Mouse (Mus musculus) embryonic facial prominence, embryonic 13.5 days (tissue): ENCODE results near the gene Tbcd. TPM values are rescaled to one million over a fixed set of nuclear protein-coding genes. Genes with fewer than 3 reads are reported as not detected.
A peak's percentile ranks its signal among the peaks of the same experiment; 100 is the strongest.

ENCODE experiments used
- ATAC-seq: fragments of 200-750 bp; cut with Nextera tagmentation; 2 replicates; pipeline ENCODE4 v1.8.0; 2017; ENCODE audit warnings: low read depth; ENCODE audit not compliant: insufficient number of reproducible peaks, insufficient read depth, low FRiP score, low TSS enrichment
- H3K27ac ChIP-seq: fragments of 300-500 bp; sonication (generic); 2 replicates; pipeline ENCODE4 v1.5.1; 2015; ENCODE audit warnings: moderate library complexity, mild to moderate bottlenecking, inconsistent platforms
- H3K27me3 ChIP-seq: fragments of 300-500 bp; sonication (generic); 2 replicates; pipeline ENCODE4 v1.6.1; 2015; ENCODE audit warnings: mild to moderate bottlenecking, inconsistent platforms
- H3K36me3 ChIP-seq: fragments of 300-500 bp; sonication (generic); 2 replicates; pipeline ENCODE4 v1.6.1; 2015; ENCODE audit warnings: mild to moderate bottlenecking, inconsistent platforms
- H3K4me1 ChIP-seq: fragments of 300-500 bp; sonication (generic); 2 replicates; pipeline ENCODE4 v1.6.1; 2015; ENCODE audit warnings: inconsistent platforms
- H3K4me2 ChIP-seq: fragments of 300-500 bp; sonication (generic); 2 replicates; pipeline ENCODE4 v1.6.1; 2015; ENCODE audit warnings: moderate library complexity, mild to moderate bottlenecking, inconsistent platforms
- H3K4me3 ChIP-seq: fragments of 300-500 bp; sonication (generic); 2 replicates; pipeline ENCODE4 v1.5.1; 2015; ENCODE audit warnings: mild to moderate bottlenecking, inconsistent platforms
- H3K9ac ChIP-seq: fragments of 300-500 bp; sonication (generic); 2 replicates; pipeline ENCODE4 v1.6.1; 2015; ENCODE audit warnings: mild to moderate bottlenecking, inconsistent platforms
- H3K9me3 ChIP-seq: fragments of 300-500 bp; sonication (generic); 2 replicates; pipeline ENCODE4 v1.6.1; 2016; ENCODE audit warnings: inconsistent platforms
- WGBS: fragments of 180-500 bp; shearing (Covaris S2); methylation state at CpG from one replicate; pipeline ENCODE4 v1.1.7; 2015; ENCODE audit warnings: mixed read lengths; 5-methylcytosine and 5-hydroxymethylcytosine counted together
- polyA plus RNA-seq: library from polyadenylated mRNA; unstranded; fragments of >200 nt; fragmentation: Nextera tagmentation; extraction: Ambion mirVana; gene quantifications from 2 replicates; pipeline ENCODE4 v1.2.1, GENCODE M21; 2015

Gene Tbcd
- polyA plus RNA-seq, 1 experiment from 2014 or later, result 42.5 TPM

- ATAC-seq, result no peak
- Histone ChIP-seq H3K9ac (no peak overlapping the region), H3K4me2 (no peak overlapping the region), H3K4me1 (no peaks in the 10 kb centered on the region), H3K27me3 (no peaks in the 10 kb centered on the region), H3K27ac (no peak overlapping the region), H3K4me3 (no peak overlapping the region), H3K9me3 (no peaks in the 10 kb centered on the region), H3K36me3 (peaks cover 70% of the 10 kb centered on the region)
Observed at GRCm38 (mm10) chr11:121610976-121611375, 159.2 kb downstream of the Tbcd start.

GRCm38 (mm10) chr11:121615961-121616485 is 164.3 kb downstream of the Tbcd start:
- no peak overlapping the region for H3K27ac ChIP-seq
- H3K9ac ChIP-seq, result no peak overlapping the region
- no peak overlapping the region for H3K4me3 ChIP-seq
- no peaks in the 10 kb centered on the region for H3K4me1 ChIP-seq
- no peak overlapping the region for H3K4me2 ChIP-seq
- no peak for ATAC-seq
- 64% methylated on average over 3 of the region's 3 CpGs for WGBS
- peaks cover 65% of the 10 kb centered on the region for H3K36me3 ChIP-seq
- no peaks in the 10 kb centered on the region for H3K27me3 ChIP-seq
- no peaks in the 10 kb centered on the region for H3K9me3 ChIP-seq

- Histone ChIP-seq H3K36me3 (peaks cover 64% of the 10 kb centered on the region), H3K4me1 (no peaks in the 10 kb centered on the region), H3K4me2 (no peak overlapping the region), H3K27ac (no peak overlapping the region), H3K9ac (no peak overlapping the region), H3K4me3 (no peak overlapping the region), H3K27me3 (no peaks in the 10 kb centered on the region), H3K9me3 (no peaks in the 10 kb centered on the region)
- no peak for ATAC-seq
Observed at GRCm38 (mm10) chr11:121616501-121616900, 164.8 kb downstream of the Tbcd start.

- Histone ChIP-seq H3K9ac (no peak overlapping the region), H3K27me3 (no peaks in the 10 kb centered on the region), H3K4me3 (no peak overlapping the region), H3K27ac (no peak overlapping the region), H3K4me1 (no peaks in the 10 kb centered on the region), H3K4me2 (no peak overlapping the region), H3K9me3 (no peaks in the 10 kb centered on the region), H3K36me3 (peaks cover 70% of the 10 kb centered on the region)
- whole genome bisulfite sequencing, result 97% methylated on average over 1 of the region's 1 CpGs
- no peak for ATAC-seq
Observed at GRCm38 (mm10) chr11:121617371-121617770, 165.6 kb downstream of the Tbcd start.

GRCm38 (mm10) chr11:121625007-121625406 is 173.3 kb downstream of the Tbcd start:
- 76% methylated on average over 4 of the region's 4 CpGs for WGBS
- no peak overlapping the region for H3K4me2 ChIP-seq
- H3K27ac ChIP-seq, result no peak overlapping the region
- H3K9me3 ChIP-seq, result no peaks in the 10 kb centered on the region
- no peaks in the 10 kb centered on the region for H3K4me1 ChIP-seq
- H3K27me3 ChIP-seq, result no peaks in the 10 kb centered on the region
- H3K9ac ChIP-seq, result no peak overlapping the region
- no peak overlapping the region for H3K4me3 ChIP-seq
- ATAC-seq, result no peak
- H3K36me3 ChIP-seq, result peaks cover 45% of the 10 kb centered on the region

GRCm38 (mm10) chr11:121627521-121627920 is 175.8 kb downstream of the Tbcd start:
- H3K9me3 ChIP-seq, result no peaks in the 10 kb centered on the region
- H3K4me1 ChIP-seq, result no peaks in the 10 kb centered on the region
- no peak overlapping the region for H3K4me3 ChIP-seq
- H3K36me3 ChIP-seq, result peaks cover 44% of the 10 kb centered on the region
- no peaks in the 10 kb centered on the region for H3K27me3 ChIP-seq
- ATAC-seq, result no peak
- no peak overlapping the region for H3K27ac ChIP-seq
- no peak overlapping the region for H3K4me2 ChIP-seq
- 0 out of 2 replicates have a peak overlapping the region, but pooled peaks have one; percentile 7 for H3K9ac ChIP-seq
- 83% methylated on average over 5 of the region's 5 CpGs for WGBS

- no peak for ATAC-seq
- 93% methylated on average over 6 of the region's 6 CpGs for WGBS
Observed at GRCm38 (mm10) chr11:121629529-121629928, 177.8 kb downstream of the Tbcd start.

GRCm38 (mm10) chr11:121630406-121630805 is 178.7 kb downstream of the Tbcd start:
- H3K4me3 ChIP-seq, result no peak overlapping the region
- no peak overlapping the region for H3K4me2 ChIP-seq
- no peaks in the 10 kb centered on the region for H3K4me1 ChIP-seq
- WGBS, result 76% methylated on average over 4 of the region's 4 CpGs
- no peak for ATAC-seq
- peaks cover 31% of the 10 kb centered on the region for H3K36me3 ChIP-seq
- no peak overlapping the region for H3K9ac ChIP-seq
- no peaks in the 10 kb centered on the region for H3K27me3 ChIP-seq
- H3K9me3 ChIP-seq, result no peaks in the 10 kb centered on the region
- no peak overlapping the region for H3K27ac ChIP-seq

More at GRCm38 (mm10) chr11:121629529-121629928, 177.8 kb downstream of the Tbcd start:
- no peaks in the 10 kb centered on the region for H3K9me3 ChIP-seq
- H3K4me1 ChIP-seq, result no peaks in the 10 kb centered on the region
- H3K4me3 ChIP-seq, result no peak overlapping the region
- no peak overlapping the region for H3K9ac ChIP-seq
- H3K4me2 ChIP-seq, result no peak overlapping the region
- H3K36me3 ChIP-seq, result peaks cover 31% of the 10 kb centered on the region
- no peaks in the 10 kb centered on the region for H3K27me3 ChIP-seq
- H3K27ac ChIP-seq, result no peak overlapping the region

- H3K4me3 ChIP-seq, result no peak overlapping the region
- H3K9me3 ChIP-seq, result no peaks in the 10 kb centered on the region
- H3K27ac ChIP-seq, result no peak overlapping the region
- 86% methylated on average over 7 of the region's 7 CpGs for WGBS
- H3K4me2 ChIP-seq, result no peak overlapping the region
- ATAC-seq, result no peak
- H3K27me3 ChIP-seq, result no peaks in the 10 kb centered on the region
- H3K4me1 ChIP-seq, result no peaks in the 10 kb centered on the region
- H3K36me3 ChIP-seq, result peaks cover 35% of the 10 kb centered on the region
- no peak overlapping the region for H3K9ac ChIP-seq
Observed at GRCm38 (mm10) chr11:121631410-121631809, 179.7 kb downstream of the Tbcd start.

- Histone ChIP-seq H3K36me3 (peaks cover 45% of the 10 kb centered on the region), H3K4me2 (no peak overlapping the region), H3K27me3 (no peaks in the 10 kb centered on the region), H3K4me3 (no peak overlapping the region), H3K4me1 (no peaks in the 10 kb centered on the region), H3K9me3 (no peaks in the 10 kb centered on the region), H3K27ac (no peak overlapping the region), H3K9ac (no peak overlapping the region)
- no peak for ATAC-seq
- WGBS, result 94% methylated on average over 10 of the region's 10 CpGs
Observed at GRCm38 (mm10) chr11:121636646-121637045, 184.9 kb downstream of the Tbcd start.

GRCm38 (mm10) chr11:121641501-121642145 is 189.9 kb downstream of the Tbcd start:
- H3K4me3 ChIP-seq, result no peak overlapping the region
- ATAC-seq, result no peak
- H3K36me3 ChIP-seq, result peaks cover 30% of the 10 kb centered on the region
- 76% methylated on average over 2 of the region's 2 CpGs for WGBS
- H3K27ac ChIP-seq, result no peak overlapping the region
- no peaks in the 10 kb centered on the region for H3K4me1 ChIP-seq
- no peak overlapping the region for H3K4me2 ChIP-seq
- H3K9ac ChIP-seq, result no peak overlapping the region
- H3K9me3 ChIP-seq, result no peaks in the 10 kb centered on the region
- no peaks in the 10 kb centered on the region for H3K27me3 ChIP-seq

- WGBS, result 94% methylated on average over 6 of the region's 6 CpGs
- no peak overlapping the region for H3K27ac ChIP-seq
- no peak for ATAC-seq
- H3K36me3 ChIP-seq, result peaks cover 7% of the 10 kb centered on the region
- H3K4me3 ChIP-seq, result no peak overlapping the region
- no peak overlapping the region for H3K4me2 ChIP-seq
- H3K9me3 ChIP-seq, result no peaks in the 10 kb centered on the region
- no peak overlapping the region for H3K9ac ChIP-seq
- H3K4me1 ChIP-seq, result peaks cover 5% of the 10 kb centered on the region; the same call in 1 of the 2 replicates
- H3K27me3 ChIP-seq, result no peaks in the 10 kb centered on the region
Observed at GRCm38 (mm10) chr11:121645394-121645793, 193.6 kb downstream of the Tbcd start.
